Mouse (Mus musculus) c-Kit-positive CD71-negative TER-119-negative erythroid progenitor cells, embryonic 14.5 days (primary cell): ENCODE results near the gene Gm8871.
"Not testable (repeated sequence)": the region's sequence is repeated elsewhere in the genome, so short reads cannot be mapped to it uniquely, and the experiment has no call there.

ENCODE experiments used
- DNase-seq: peaks from one replicate; pipeline ENCODE4 v3.0.0-alpha.2; 2013; ENCODE audit warnings: low read depth

Gene Gm8871

DNA sequence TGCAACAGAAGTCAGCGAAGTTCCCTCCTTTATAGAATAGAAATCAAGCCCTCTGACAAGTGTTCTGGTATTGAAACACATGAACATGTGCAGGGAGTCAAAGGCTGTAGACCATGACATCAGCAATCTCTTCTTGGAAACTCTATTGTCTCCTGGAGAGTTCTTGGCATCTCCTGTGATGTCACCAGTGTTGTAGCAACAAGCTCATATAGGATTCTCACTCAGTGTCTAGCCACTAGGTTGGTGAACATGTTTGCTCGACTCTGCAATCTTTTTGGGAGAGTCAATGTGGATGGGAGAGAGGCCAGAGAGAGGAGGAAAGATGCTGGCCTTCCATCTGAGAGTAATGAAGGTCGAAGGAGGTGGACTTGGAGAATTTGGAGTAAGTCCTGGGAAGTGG is at the start of gene Gm8871, which contains the start of gene Gm8857:
Gm8871 (plus strand) TSS at position 301 of the 400 bp plus-strand sequence.
Gm8857 (plus strand) TSS at position 303 of the 400 bp plus-strand sequence.
- DNase-seq: not testable (repeated sequence)

- not testable (repeated sequence) for DNase-seq
These were observed 5.9 kb downstream of the Gm8871 start for GRCm38 (mm10) chr5:10953512-10953911.

- DNase-seq: not testable (repeated sequence)
These were observed 10.5 kb downstream of the Gm8871 start for GRCm38 (mm10) chr5:10958057-10958456.
